Mouse (Mus musculus): ENCODE measurements around the gene Dock4.

DNA sequence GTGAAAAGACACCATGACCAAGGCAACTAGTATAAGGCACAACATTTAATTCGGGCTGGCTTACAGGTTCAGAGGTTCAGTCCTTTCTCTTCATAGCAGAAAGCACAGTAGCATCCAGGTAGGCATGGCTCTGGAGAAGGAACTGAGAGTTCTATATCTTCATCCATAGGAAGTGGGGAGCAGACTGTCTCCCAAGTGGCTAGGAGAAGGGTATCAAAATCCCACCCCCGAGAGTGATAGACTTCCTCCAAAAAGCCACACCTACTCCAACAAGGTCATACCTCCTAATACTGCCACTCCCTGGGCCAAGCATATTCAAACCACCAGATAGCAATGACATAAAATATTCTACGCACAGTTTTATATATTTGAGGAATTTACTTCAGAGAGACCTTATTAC, 98.5 kb downstream of the Dock4 start:
- TF ChIP-seq POLR2A (IDR thresholded peaks at IDR 0.05; ENCODE audit: borderline replicate concordance, control insufficient read depth, low read depth, low read length) (no peak), CTCF (IDR thresholded peaks at IDR 0.05; ENCODE audit: control insufficient read depth, insufficient read depth, low read length) (no peak)

Measured in bone marrow, adult 2 months (tissue).